Mouse (Mus musculus): ENCODE data around the gene Abi3. TPM values are rescaled to one million over a fixed set of nuclear protein-coding genes. Genes with fewer than 3 reads are reported as not detected.
A peak's percentile ranks its signal among the peaks of the same experiment; 100 is the strongest.

Gene Abi3
- polyA plus RNA-seq, 1 experiment: 21.8 TPM

- Histone ChIP-seq H3K27me3 (replicated peaks; ENCODE audit: control insufficient read depth, insufficient read depth, low read length) (no peaks in the 10 kb centered on the region), H3K4me3 (ENCODE audit: insufficient read depth, low read depth, low read length) (no peak overlapping the region), H3K27ac (ENCODE audit: insufficient read depth, low read depth, low read length) (peak overlapping the region; percentile 66), H3K36me3 (ENCODE audit: control insufficient read depth, insufficient read depth, low read length) (no peaks in the 10 kb centered on the region), H3K4me1 (ENCODE audit: control insufficient read depth, insufficient read depth, low read length) (no peaks in the 10 kb centered on the region; the same call in 1 of the 2 replicates)
- no peak for TF ChIP-seq POLR2A (IDR thresholded peaks at IDR 0.05; ENCODE audit: low read depth, low read length)
- no peak for TF ChIP-seq CTCF (conservative IDR thresholded peaks at IDR 0.05; ENCODE audit: insufficient read depth, insufficient read length, low read depth, low read length)
- 60% methylated on average over 8 of the region's 8 CpGs for WGBS
- peak; percentile 82 for DNase-seq
These were observed 52.8 kb downstream of the Abi3 start for GRCm38 (mm10) chr11:95789451-95789891.

DNA sequence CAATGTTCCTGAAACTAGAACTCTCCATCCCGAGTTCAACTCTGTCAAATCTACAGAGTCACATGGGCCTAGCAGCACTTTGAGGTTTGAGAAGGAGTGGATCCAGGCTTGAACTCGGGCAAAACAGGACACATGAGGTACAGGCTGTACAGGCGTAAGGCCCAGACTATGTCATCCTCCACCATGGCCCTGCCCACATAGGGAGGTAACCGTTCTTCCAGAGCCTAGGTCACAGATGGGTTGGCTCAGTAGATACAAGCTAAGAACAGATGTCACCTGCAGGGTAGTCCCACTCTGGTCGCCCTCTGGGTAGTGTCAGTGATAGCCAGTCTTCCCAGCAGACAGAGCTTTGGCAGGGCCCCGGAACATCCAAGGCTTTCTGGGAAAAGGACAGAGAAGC is 55.8 kb downstream of the Abi3 start:
- Histone ChIP-seq H3K4me1 (ENCODE audit: control insufficient read depth, insufficient read depth, low read length) (no peaks in the 10 kb centered on the region; the same call in 1 of the 2 replicates), H3K27ac (ENCODE audit: insufficient read depth, low read depth, low read length) (no peak overlapping the region), H3K27me3 (replicated peaks; ENCODE audit: control insufficient read depth, insufficient read depth, low read length) (no peaks in the 10 kb centered on the region), H3K36me3 (ENCODE audit: control insufficient read depth, insufficient read depth, low read length) (no peaks in the 10 kb centered on the region), H3K4me3 (ENCODE audit: insufficient read depth, low read depth, low read length) (no peak overlapping the region)
- TF ChIP-seq CTCF (conservative IDR thresholded peaks at IDR 0.05; ENCODE audit: insufficient read depth, insufficient read length, low read depth, low read length) (no peak), POLR2A (IDR thresholded peaks at IDR 0.05; ENCODE audit: low read depth, low read length) (no peak)
- no peak for DNase-seq
- 77% methylated on average over 6 of the region's 6 CpGs for WGBS

DNA sequence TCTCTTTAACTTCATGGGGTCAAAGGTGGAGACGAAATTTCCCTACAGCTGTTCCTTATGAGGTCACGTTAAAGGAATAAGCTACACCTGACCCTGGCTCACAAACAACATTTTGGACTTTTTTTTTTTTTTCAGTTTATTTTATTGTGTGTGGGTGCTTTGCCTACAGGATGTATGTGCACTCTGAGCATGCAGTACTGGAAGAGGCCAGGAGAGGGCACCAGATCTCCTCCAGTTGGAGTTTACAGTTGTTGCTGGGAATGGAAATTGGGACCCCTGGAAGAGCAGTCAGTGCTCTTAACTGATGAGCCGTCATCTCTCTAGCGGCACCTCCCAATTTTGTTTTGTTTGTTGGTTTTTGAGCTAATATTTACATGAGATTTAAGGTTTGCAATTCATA is 56.6 kb downstream of the Abi3 start:
- Histone ChIP-seq H3K4me3 (ENCODE audit: insufficient read depth, low read depth, low read length) (no peak overlapping the region), H3K4me1 (ENCODE audit: control insufficient read depth, insufficient read depth, low read length) (no peaks in the 10 kb centered on the region; the same call in 1 of the 2 replicates), H3K36me3 (ENCODE audit: control insufficient read depth, insufficient read depth, low read length) (no peaks in the 10 kb centered on the region), H3K27ac (ENCODE audit: insufficient read depth, low read depth, low read length) (no peak overlapping the region), H3K27me3 (replicated peaks; ENCODE audit: control insufficient read depth, insufficient read depth, low read length) (no peaks in the 10 kb centered on the region)
- TF ChIP-seq CTCF (conservative IDR thresholded peaks at IDR 0.05; ENCODE audit: insufficient read depth, insufficient read length, low read depth, low read length) (0 out of 2 replicates have a peak, but pooled peaks have one; percentile 24), POLR2A (IDR thresholded peaks at IDR 0.05; ENCODE audit: low read depth, low read length) (no peak)
- 97% methylated on average over 4 of the region's 4 CpGs for WGBS
- DNase-seq: no peak

- Histone ChIP-seq H3K27ac (ENCODE audit: insufficient read depth, low read depth, low read length) (no peak overlapping the region), H3K4me3 (ENCODE audit: insufficient read depth, low read depth, low read length) (no peak overlapping the region), H3K36me3 (ENCODE audit: control insufficient read depth, insufficient read depth, low read length) (no peaks in the 10 kb centered on the region), H3K4me1 (ENCODE audit: control insufficient read depth, insufficient read depth, low read length) (no peaks in the 10 kb centered on the region), H3K27me3 (replicated peaks; ENCODE audit: control insufficient read depth, insufficient read depth, low read length) (no peaks in the 10 kb centered on the region)
- DNase-seq: no peak
- TF ChIP-seq POLR2A (IDR thresholded peaks at IDR 0.05; ENCODE audit: low read depth, low read length): no peak
- WGBS: 93% methylated on average over 9 of the region's 9 CpGs
These were observed 58.3 kb downstream of the Abi3 start for GRCm38 (mm10) chr11:95783958-95784357.

DNA sequence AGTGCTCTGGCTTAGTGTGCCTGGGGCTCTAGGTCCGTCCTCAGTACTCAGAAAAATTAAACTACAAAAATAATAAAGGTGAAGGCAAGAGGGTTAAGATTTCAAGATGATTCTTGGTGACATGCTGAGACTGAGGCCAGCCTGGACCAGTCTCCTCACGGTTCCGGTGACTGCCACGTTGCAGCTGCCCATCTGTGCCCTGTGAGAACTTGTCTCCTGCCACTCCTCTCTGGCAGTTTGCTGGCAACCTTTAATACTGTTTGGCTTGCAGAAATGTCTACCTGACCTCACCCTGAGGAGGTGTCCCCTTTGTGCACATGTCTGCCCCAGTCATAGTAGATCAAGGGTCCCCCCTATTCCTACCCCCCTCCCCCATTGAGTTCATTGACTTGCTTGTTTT is 58.8 kb downstream of the Abi3 start:
- 84% methylated on average over 4 of the region's 4 CpGs for WGBS
- no peak for TF ChIP-seq POLR2A (IDR thresholded peaks at IDR 0.05; ENCODE audit: low read depth, low read length)
- TF ChIP-seq CTCF (conservative IDR thresholded peaks at IDR 0.05; ENCODE audit: insufficient read depth, insufficient read length, low read depth, low read length): no peak
- no peak overlapping the region for H3K27ac ChIP-seq (ENCODE audit: insufficient read depth, low read depth, low read length)
- H3K27me3 ChIP-seq (replicated peaks; ENCODE audit: control insufficient read depth, insufficient read depth, low read length): no peaks in the 10 kb centered on the region
- no peaks in the 10 kb centered on the region for H3K4me1 ChIP-seq (ENCODE audit: control insufficient read depth, insufficient read depth, low read length)
- no peaks in the 10 kb centered on the region for H3K36me3 ChIP-seq (ENCODE audit: control insufficient read depth, insufficient read depth, low read length)
- DNase-seq: no peak
- H3K4me3 ChIP-seq (ENCODE audit: insufficient read depth, low read depth, low read length): no peak overlapping the region

DNA sequence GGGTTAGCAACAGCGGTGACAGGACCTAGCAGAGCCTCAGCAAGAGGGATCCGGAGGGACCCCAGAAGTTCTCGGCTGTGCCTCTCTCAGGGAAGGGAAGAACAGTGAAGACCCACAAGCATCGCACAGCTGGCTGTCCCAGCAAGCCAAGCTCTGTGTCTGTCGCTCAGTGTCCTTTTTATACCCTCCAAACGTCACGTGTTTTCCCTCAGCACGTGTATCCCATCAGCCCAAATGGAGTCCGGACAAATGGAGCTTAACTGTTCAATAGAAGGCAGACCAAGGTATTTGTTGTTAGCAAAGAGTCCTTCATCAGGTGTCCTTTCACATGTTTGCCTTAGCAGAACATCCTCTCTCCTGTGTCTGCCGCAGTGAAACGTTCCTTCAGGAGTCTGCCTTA is 60.7 kb downstream of the Abi3 start:
- Histone ChIP-seq H3K27me3 (replicated peaks; ENCODE audit: control insufficient read depth, insufficient read depth, low read length) (no peaks in the 10 kb centered on the region), H3K27ac (ENCODE audit: insufficient read depth, low read depth, low read length) (no peak overlapping the region), H3K4me1 (ENCODE audit: control insufficient read depth, insufficient read depth, low read length) (no peaks in the 10 kb centered on the region), H3K4me3 (ENCODE audit: insufficient read depth, low read depth, low read length) (no peak overlapping the region), H3K36me3 (ENCODE audit: control insufficient read depth, insufficient read depth, low read length) (no peaks in the 10 kb centered on the region)
- no peak for TF ChIP-seq POLR2A (IDR thresholded peaks at IDR 0.05; ENCODE audit: low read depth, low read length)
- WGBS: 78% methylated on average over 11 of the region's 11 CpGs
- DNase-seq: no peak

DNA sequence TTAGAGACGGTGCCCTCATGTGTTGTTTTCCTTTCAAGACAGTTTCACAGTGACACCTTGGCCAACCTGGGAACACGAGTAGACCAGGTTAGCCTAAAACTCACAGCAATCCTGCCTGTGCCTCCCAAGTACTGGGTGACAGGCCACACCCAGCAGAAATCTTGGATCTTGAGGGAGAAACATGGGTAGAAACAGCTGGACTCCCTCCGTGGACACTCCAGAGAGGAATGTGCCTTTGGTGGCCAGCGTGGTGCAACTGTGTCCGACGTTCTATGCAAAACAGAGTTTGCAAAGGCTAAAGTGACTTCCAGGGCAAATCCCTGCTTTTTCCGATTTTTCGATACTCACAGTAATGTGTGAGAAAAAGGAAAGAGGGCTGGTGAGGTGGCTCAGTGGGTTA is 61.8 kb downstream of the Abi3 start:
- no peak for DNase-seq
- H3K4me3 ChIP-seq (ENCODE audit: insufficient read depth, low read depth, low read length): no peak overlapping the region
- no peaks in the 10 kb centered on the region for H3K4me1 ChIP-seq (ENCODE audit: control insufficient read depth, insufficient read depth, low read length)
- H3K27ac ChIP-seq (ENCODE audit: insufficient read depth, low read depth, low read length): no peak overlapping the region
- TF ChIP-seq CTCF (conservative IDR thresholded peaks at IDR 0.05; ENCODE audit: insufficient read depth, insufficient read length, low read depth, low read length): no peak
- TF ChIP-seq POLR2A (IDR thresholded peaks at IDR 0.05; ENCODE audit: low read depth, low read length): no peak
- H3K27me3 ChIP-seq (replicated peaks; ENCODE audit: control insufficient read depth, insufficient read depth, low read length): no peaks in the 10 kb centered on the region
- no peaks in the 10 kb centered on the region for H3K36me3 ChIP-seq (ENCODE audit: control insufficient read depth, insufficient read depth, low read length)
- WGBS: 90% methylated on average over 8 of the region's 8 CpGs

Other genes starting within 250 kb of the Abi3 start
- gene Phb, start 175.5 kb downstream of the Abi3 start, polyA plus RNA-seq (2012; rRNA removed): 258 and 296 TPM in 2 replicates
- gene Zfp652, start 129.8 kb downstream of the Abi3 start, polyA plus RNA-seq (2012; rRNA removed): 10.9 and 11.4 TPM in 2 replicates
- 0.03 and 0.07 TPM in 2 replicates for gene B130006D01Rik, start 118.9 kb downstream of the Abi3 start, polyA plus RNA-seq (2012; rRNA removed)
- gene Phospho1, start 18.0 kb downstream of the Abi3 start, polyA plus RNA-seq (2012; rRNA removed): 26.4 and 46.5 TPM in 2 replicates
- 8.0 and 10.3 TPM in 2 replicates for gene Gngt2, start 5.3 kb downstream of the Abi3 start, polyA plus RNA-seq (2012; rRNA removed)
- 0.19 and 0.38 TPM in 2 replicates for gene B4galnt2, start 72.4 kb upstream of the Abi3 start, polyA plus RNA-seq (2012; rRNA removed)
- 1.0 and 1.1 TPM in 2 replicates for gene Igf2bp1, start 163.5 kb upstream of the Abi3 start, polyA plus RNA-seq (2012; rRNA removed)
- not detected in 2 replicates for gene Gip, start 182.1 kb upstream of the Abi3 start, polyA plus RNA-seq (2012; rRNA removed)
- 35.5 and 45.9 TPM in 2 replicates for gene Snf8, start 192.4 kb upstream of the Abi3 start, polyA plus RNA-seq (2012; rRNA removed)
- 36.0 and 38.8 TPM in 2 replicates for gene Ube2z, start 222.9 kb upstream of the Abi3 start, polyA plus RNA-seq (2012; rRNA removed)
- 1,915 and 2,050 TPM in 2 replicates for gene Atp5g1, start 233.2 kb upstream of the Abi3 start, polyA plus RNA-seq (2012; rRNA removed)